Mouse (Mus musculus): ENCODE measurements around the gene Eif3f. TPM values are rescaled to one million over a fixed set of nuclear protein-coding genes. Genes with fewer than 3 reads are reported as not detected.
A peak's percentile ranks its signal among the peaks of the same experiment; 100 is the strongest.

Eif3f gene
- total RNA-seq, 2 experiments from 2014 or later, result 95.6 to 96.2 TPM

DNA sequence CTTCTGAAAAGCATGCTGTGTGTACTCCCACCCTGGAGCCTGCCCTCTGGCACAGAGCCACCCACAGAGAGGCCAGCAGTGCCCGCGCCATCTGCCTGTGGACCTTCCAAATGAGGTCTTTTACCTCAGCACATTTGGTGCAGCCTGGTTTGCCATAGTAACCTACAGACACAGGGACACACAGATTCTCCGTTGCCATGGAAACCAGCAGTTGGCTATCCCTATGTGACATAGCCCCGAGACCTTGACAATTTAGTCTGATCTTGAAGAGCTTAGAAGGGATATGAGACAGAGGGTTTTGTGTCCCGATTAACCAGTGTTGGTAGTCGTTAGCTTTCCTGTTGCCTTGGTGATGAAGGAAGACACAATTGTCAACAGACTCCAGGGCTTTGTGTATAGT lies 38.1 kb downstream of the Eif3f start:
- Histone ChIP-seq H3K4me3 (no peak overlapping the region), H3K27ac (no peak overlapping the region)
- no peak for DNase-seq (ENCODE audit: extremely low spot score in 1 of 2, low spot score in 2 of 2)
- intact Hi-C loops (cut with DNase I), result no loop called here
- TF ChIP-seq CTCF (IDR thresholded peaks at IDR 0.05), result no peak

DNA sequence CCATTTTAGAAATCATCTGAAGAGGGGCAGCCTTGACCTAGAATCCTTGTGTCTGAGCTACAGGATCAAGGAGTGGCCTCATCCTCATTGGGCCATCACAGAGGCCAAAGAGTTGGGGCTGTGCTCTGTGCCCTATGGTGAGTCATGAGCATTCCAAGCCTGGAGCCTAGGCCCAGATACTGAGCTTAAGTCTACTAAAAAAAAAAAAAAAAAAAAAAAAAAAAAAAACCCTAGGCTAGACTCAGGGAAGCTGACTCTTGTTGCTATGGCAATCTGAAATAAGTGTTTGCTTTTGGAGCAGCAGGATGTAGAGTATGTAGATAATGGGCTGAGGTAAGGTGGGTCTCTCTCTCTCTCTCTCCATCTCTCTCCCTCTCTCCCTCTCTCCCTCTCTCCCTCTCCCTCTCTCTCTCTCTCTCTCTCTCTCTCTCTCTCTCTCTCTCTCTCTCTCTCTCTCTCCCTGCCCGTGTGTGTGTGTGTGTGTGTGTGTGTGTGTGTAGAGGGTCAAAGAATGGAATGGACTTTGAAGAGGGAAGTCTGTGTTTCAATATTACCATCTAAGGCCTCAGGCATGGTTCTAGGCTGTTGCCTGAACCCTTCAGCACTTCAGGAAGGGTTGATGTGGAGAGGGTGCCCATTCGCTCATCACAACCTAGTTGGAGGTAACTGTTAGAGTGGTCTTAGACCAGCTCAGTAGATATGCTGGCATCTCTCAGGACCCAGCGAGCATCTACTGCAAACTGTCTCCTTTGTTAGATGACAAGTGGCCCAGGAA lies 51.9 kb downstream of the Eif3f start:
- Histone ChIP-seq H3K4me3 (no peak overlapping the region), H3K27ac (no peak overlapping the region)
- intact Hi-C loops (cut with DNase I), result no loop called here
- TF ChIP-seq CTCF (IDR thresholded peaks at IDR 0.05), result no peak
- DNase-seq (ENCODE audit: extremely low spot score in 1 of 2, low spot score in 2 of 2), result no peak

DNA sequence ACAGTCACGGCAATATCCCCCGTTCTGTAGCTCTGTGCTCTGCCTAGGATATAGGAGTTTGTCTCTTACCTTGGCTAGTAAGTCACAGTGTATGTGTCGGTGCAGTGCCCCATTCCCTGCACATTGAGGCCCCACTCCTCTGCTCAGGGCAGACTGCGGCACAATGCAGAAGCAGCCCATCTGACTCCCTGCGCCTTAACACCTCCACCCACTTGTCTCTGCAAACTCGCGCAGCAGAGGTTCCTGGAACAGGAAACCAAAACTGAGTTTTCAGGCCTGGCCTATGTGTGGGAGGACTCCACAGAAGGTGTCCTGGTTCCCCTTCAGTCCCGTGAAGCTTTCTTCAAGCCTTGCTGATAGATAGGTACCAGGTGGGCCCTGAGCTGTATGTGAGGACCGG lies 57.0 kb downstream of the Eif3f start:
- no peak for TF ChIP-seq CTCF (IDR thresholded peaks at IDR 0.05)
- Histone ChIP-seq H3K27ac (peak overlapping the region; percentile 90), H3K4me3 (peak overlapping the region; percentile 28; the same call in 1 of the 2 replicates)
- intact Hi-C loops (cut with DNase I), result loop anchor here (2.0 kb wide), 1 partner anchor 20 kb away; no protein-coding TSS in a partner anchor
- DNase-seq (ENCODE audit: extremely low spot score in 1 of 2, low spot score in 2 of 2), result peak; percentile 58 to 73

Other genes starting within 250 kb of the Eif3f start
- gene Olfr512, start 221.1 kb upstream of the Eif3f start, total RNA-seq (2021), result not detected
- gene Olfr513, start 183.4 kb upstream of the Eif3f start, total RNA-seq (2021), result not detected
- not detected for gene Olfr514, start 108.4 kb upstream of the Eif3f start, total RNA-seq (2021)
- gene Olfr516, start 83.9 kb upstream of the Eif3f start, total RNA-seq (2021), result not detected
- not detected for gene Olfr517, start 62.0 kb upstream of the Eif3f start, total RNA-seq (2021)
- gene Olfr518, start 49.4 kb upstream of the Eif3f start, total RNA-seq (2021), result not detected
- not detected for gene Olfr519, start 40.0 kb upstream of the Eif3f start, total RNA-seq (2021)
- under 1 TPM; 0.40 to 0.48 TPM for gene Nlrp10, start 4.2 kb upstream of the Eif3f start, total RNA-seq (2021)
- 100 to 1,000 TPM; 140 to 148 TPM for gene Tub, start 15.9 kb downstream of the Eif3f start, total RNA-seq (2021)
- 10 to 100 TPM; 63.7 to 66.3 TPM for gene Ric3, start 148.9 kb downstream of the Eif3f start, total RNA-seq (2021)
- 10 to 100 TPM; 13.7 to 15.4 TPM for gene Lmo1, start 240.8 kb downstream of the Eif3f start, total RNA-seq (2021)